Mouse (Mus musculus): ENCODE data around the gene Kmt2d. TPM values are rescaled to one million over a fixed set of nuclear protein-coding genes. Genes with fewer than 3 reads are reported as not detected.
"Not testable (repeated sequence)": the region's sequence is repeated elsewhere in the genome, so short reads cannot be mapped to it uniquely, and the experiment has no call there.

The Kmt2d gene
- polyA plus RNA-seq (2012; rRNA removed), result 25.7 and 39.0 TPM in 2 replicates

- DNase-seq (ENCODE audit: low spot score), result no peak
Measured at GRCm38 (mm10) chr15:98871070-98871915, at the start of gene Kmt2d. TSS of gene Kmt2d (minus strand) at chr15:98871204.

DNA sequence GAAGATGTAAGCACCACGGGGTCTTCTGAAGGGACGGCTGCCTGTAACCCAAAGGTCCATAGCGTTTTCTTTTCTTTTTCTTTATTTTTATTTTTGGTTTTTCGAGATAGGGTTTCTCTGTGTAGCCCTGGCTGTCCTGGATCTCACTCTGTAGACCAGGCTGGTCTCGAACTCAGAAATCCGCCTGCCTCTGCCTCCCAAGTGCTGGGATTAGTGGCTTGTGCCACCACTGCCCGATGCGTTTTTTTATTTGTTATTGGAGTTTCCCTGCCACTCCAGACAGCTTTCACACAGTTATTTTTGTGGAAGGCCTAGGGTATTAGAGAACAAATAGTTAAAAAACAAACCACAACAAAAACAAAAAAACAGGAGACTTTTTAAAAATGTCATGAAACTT is 47.5 kb upstream of the Kmt2d start:
- DNase-seq (ENCODE audit: low spot score), result not testable (repeated sequence)

DNA sequence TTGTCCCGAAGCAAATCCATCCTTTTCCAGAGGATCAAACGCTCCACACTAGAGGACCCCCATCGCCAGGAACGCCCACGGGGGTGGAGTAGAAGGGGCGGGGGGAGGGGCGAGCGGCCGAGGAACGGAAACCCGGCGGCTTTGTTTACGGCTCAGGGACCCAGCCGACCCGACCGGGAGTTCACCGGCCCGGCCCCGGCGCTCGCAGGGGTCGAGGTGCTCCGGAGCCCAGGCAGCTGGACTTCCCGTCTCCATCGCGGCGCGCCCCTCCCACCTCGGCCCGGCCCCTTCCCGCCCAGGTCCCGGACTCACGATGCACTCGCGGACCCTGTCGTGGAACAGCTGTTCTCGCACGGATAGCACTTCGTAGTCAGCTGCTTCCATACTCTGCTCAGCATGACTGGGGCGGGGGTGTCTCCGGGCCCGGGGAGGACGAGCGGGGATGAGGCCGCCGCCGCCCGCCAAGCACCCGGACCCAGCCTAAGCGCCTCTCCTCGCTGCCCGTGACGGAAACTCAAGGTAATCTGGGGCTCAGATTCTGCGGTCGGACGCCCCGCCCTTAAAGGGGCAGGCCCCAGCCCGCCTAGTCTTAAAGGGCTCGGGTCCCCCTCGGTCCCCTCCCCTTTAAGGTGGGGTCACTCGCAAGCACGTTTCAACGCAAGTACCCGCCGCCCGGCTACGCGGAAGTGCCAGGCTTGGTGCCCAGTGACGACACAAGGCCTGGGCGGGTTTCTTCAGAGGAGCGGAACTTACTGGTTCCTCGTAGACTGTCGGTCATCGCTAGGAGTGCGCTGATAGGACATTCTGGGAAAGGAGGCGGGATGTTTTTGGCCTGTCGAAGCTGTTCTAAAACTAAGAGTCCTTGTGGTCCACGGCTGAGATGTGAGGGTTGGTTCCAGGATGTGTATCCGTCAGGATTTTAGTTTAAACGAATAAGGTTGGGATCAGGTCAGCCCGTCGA is 46.8 kb upstream of the Kmt2d start, which contains the start of gene Lmbr1l:
Gene Lmbr1l, minus strand, starts transcription at position 694 of the 961 bp plus-strand sequence.
- peak; percentile 92 for DNase-seq (ENCODE audit: low spot score)

DNA sequence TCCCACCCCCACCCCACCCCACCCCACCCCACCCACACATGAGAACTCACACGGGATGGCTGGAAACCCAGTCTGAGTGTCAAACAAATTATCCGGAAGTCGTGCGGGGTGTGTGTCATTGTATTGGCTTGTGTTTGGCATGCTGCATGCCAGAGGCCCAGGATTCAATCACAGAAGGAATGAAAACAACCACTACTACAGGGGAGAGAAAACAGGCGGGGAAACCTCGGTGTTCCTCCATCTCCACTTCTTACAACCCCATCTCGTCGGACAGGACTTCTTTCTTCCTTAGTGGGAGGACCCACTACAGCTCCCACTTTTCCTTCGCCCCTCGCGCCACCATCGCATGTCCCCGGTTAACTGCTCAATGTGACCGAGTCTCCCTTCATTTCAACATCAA is 46.1 kb upstream of the Kmt2d start:
- no peak for DNase-seq (ENCODE audit: low spot score)

- DNase-seq (ENCODE audit: low spot score), result no peak
Measured at GRCm38 (mm10) chr15:98916016-98916415, 45.0 kb upstream of the Kmt2d start.

GRCm38 (mm10) chr15:98914903-98915302 is 43.9 kb upstream of the Kmt2d start:
- DNase-seq (ENCODE audit: low spot score), result no peak

GRCm38 (mm10) chr15:98904692-98905091 is 33.7 kb upstream of the Kmt2d start:
- no peak for DNase-seq (ENCODE audit: low spot score)

GRCm38 (mm10) chr15:98902600-98902999 is 31.6 kb upstream of the Kmt2d start:
- no peak for DNase-seq (ENCODE audit: low spot score)

DNA sequence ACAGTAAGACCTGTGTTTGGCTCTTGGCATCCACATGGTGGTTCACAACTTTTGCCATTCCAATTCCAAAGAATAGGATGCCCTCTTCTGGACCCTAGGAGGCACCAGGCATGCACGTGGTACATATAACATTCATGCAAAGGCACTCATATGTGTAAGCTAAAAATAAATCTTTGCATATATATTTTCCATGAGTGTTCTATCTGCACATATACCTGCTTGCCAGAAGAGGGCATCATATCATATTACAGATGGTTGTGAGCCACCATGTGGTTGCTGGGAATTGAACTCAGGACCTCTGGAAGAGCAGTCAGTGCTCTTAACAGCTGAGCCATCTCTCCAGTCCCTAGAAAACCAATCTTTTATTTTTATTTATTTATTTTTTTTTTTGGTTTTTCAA is 30.5 kb upstream of the Kmt2d start:
- no peak for DNase-seq (ENCODE audit: low spot score)

- no peak for DNase-seq (ENCODE audit: low spot score)
Measured at GRCm38 (mm10) chr15:98897928-98898800, 27.2 kb upstream of the Kmt2d start, which contains the start of gene Dhh. TSS of gene Dhh (minus strand) at chr15:98898540.

DNA sequence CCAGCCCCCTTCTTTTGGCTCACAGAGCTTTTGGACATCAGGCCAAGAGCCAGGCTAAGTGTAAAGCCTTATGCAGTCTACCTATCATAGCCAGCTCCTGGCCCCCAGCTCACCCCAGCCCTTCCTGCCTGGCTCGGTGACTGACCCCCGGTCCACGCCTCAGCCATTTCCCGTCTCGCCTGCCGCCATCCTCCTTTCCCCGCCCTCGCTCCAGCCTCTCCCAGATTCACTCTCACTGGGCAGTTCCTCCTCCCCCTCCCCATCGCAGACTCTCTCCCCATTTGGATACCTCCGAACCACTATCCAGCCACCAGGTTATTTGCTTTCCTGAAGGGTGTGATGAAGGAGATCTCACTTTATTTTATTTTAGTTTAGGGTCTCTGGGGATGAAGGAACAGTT is 26.5 kb upstream of the Kmt2d start:
- no peak for DNase-seq (ENCODE audit: low spot score)

DNA sequence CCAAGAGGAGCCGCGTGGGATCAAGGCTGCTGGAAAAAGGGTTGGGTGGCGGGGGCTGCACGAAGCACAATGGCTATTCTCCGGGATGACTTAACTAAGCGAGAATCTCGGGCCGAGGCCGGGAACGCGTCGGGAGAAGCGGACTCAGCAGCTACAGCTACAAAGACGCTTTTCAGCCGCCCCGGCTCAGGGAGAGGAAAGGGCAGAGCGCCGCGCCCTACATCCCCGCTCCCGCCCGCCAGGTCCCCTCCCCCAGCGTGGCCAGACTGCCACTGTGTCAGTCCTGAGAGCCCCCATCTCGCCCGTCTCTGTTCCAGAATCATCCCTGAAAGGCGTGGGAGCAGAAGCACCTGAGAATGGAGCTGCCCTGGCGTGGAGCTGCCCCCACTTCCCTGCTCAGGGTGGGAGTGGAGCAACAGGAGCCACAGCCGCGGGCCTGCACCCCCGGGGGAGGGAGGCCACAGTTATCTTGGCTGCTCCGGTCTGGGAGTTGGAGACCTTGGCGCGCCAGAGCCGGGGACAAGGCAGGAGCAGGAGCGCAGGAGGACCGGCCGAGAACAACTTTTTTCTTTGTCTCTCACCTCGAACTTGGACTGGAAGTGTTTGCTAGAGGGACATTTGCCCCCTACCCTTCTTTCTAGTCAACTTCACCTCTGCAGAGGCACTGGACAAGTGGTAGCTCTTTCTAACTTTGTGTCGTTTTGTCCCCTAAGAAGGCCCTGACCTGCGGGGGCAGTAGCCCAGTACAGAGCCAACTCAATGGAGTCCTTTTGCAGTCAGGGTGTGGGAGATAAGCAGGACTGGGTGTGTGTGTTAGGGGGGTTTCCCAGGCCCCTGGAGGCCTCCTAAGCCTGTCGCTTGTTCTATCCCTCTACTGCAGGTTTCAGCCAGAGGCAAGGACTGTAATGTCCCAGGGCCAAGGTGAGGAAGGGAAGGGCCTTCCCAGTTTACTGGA is 24.9 kb upstream of the Kmt2d start:
- DNase-seq (ENCODE audit: low spot score), result no peak

- DNase-seq (ENCODE audit: low spot score), result no peak
Measured at GRCm38 (mm10) chr15:98894746-98895634, 24.0 kb upstream of the Kmt2d start.

GRCm38 (mm10) chr15:98893940-98894745 is 23.1 kb upstream of the Kmt2d start, which contains the start of gene Rhebl1:
TSS of gene Rhebl1 (minus strand) at chr15:98894540.
- no peak for DNase-seq (ENCODE audit: low spot score)

DNA sequence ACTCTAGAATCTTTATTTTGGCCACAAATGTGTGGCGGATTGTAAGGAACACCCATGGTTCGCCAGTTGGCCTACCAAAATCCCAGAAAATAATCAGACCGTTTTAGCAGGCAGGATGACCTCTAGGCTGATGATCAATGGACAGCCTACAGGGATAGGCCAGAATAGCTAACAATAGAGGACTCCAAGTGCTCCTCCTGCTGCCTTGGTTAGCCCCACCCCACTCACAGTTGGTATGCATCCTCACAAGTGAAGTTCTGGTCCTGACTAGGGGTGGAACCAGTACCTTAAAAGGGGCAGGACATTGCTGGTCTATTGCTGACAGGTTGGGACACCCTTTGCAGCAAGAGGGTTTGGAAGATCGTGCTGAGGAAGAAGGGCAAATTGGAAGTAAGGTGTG is 22.0 kb upstream of the Kmt2d start:
- DNase-seq (ENCODE audit: low spot score), result no peak

- no peak for DNase-seq (ENCODE audit: low spot score)
Measured at GRCm38 (mm10) chr15:98891907-98892606, 21.1 kb upstream of the Kmt2d start.

DNA sequence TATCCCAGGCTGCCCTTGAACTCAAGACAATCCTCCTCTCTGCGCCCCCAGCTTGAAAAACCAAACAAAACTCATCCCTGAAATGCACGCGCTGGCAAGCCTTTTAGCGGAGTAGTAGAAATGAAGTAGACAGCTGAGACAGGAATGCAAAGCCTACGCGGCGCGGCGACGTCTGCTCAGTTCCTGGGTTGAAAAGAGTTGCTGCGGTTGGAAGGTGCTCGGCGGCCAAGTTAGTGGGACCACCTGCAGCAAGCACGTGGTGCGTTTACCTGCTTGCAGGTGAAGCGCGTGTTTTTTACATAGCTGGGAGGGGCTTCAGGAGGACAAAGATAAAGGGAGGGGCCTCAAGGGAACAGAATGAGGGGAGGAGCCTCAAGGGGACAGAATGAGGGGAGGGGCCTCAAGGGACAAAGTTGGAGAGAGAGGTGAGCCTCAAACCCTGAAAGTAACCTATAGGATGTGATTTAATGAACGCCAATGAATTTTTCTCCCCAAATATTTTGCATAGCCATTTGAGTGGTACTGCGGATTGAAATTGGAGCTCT is 20.3 kb upstream of the Kmt2d start:
- DNase-seq (ENCODE audit: low spot score), result no peak
